Mouse (Mus musculus) left cerebral cortex, postnatal 14 days (tissue): ENCODE measurements around the gene Ccdc33. TPM values are rescaled to one million over a fixed set of nuclear protein-coding genes. Genes with fewer than 3 reads are reported as not detected.

Experiments used
- DNase-seq, 2 experiments: peaks; one replicate each; pipeline ENCODE4 v3.0.0; 2021 to 2022; ENCODE audit warnings: low spot score in 2 of 2, mixed read lengths in 1 of 2
- intact Hi-C: fragments of 180-260 bp; cut with DNase I; formaldehyde crosslinking; loops from one replicate; pipeline ENCODE4 v1.15.1; 2025
- total RNA-seq, 2 experiments: library from RNA; stranded (reverse); gene quantifications; 2 replicates each; pipeline ENCODE4 v1.2.3; 2021

Ccdc33 gene
- total RNA-seq, 2 experiments from 2014 or later: 0.42 to 1.3 TPM

- peak; percentile 34 to 81 for DNase-seq
- intact Hi-C loops: no loop called here
Observed at GRCm38 (mm10) chr9:58102013-58102412, 16.6 kb downstream of the Ccdc33 start.

- intact Hi-C loops: loop anchor here (5.0 kb wide), 1 partner anchor 48 kb away; no protein-coding TSS in a partner anchor
- no peak for DNase-seq
Observed at GRCm38 (mm10) chr9:58099836-58100565, 18.6 kb downstream of the Ccdc33 start.

- peak; percentile 29 to 75 for DNase-seq
- intact Hi-C loops: loop anchor here (5.0 kb wide), 1 partner anchor 44 kb away; no protein-coding TSS in a partner anchor
Observed at GRCm38 (mm10) chr9:58096629-58097301, 21.9 kb downstream of the Ccdc33 start.

GRCm38 (mm10) chr9:58095977-58096376 is 22.6 kb downstream of the Ccdc33 start:
- intact Hi-C loops: loop anchor here (5.0 kb wide), 1 partner anchor 44 kb away; no protein-coding TSS in a partner anchor
- no peak for DNase-seq

GRCm38 (mm10) chr9:58093776-58094175 is 24.8 kb downstream of the Ccdc33 start:
- no peak for DNase-seq
- intact Hi-C loops: no loop called here

- no peak for DNase-seq
- intact Hi-C loops: no loop called here
Observed at GRCm38 (mm10) chr9:58092581-58093269, 25.9 kb downstream of the Ccdc33 start.

- intact Hi-C loops: no loop called here
- DNase-seq: no peak
Observed at GRCm38 (mm10) chr9:58091623-58092425, 26.8 kb downstream of the Ccdc33 start.

- intact Hi-C loops: no loop called here
- DNase-seq: peak in 1 of 2 experiments; percentile 55
Observed at GRCm38 (mm10) chr9:58087277-58087998, 31.2 kb downstream of the Ccdc33 start.

- no peak for DNase-seq
- intact Hi-C loops: no loop called here
Observed at GRCm38 (mm10) chr9:58086861-58087260, 31.8 kb downstream of the Ccdc33 start.

GRCm38 (mm10) chr9:58086203-58086602 is 32.4 kb downstream of the Ccdc33 start:
- DNase-seq: no peak
- intact Hi-C loops: no loop called here

- DNase-seq: peak; percentile 30 to 66
- intact Hi-C loops: no loop called here
Observed at GRCm38 (mm10) chr9:58085074-58085473, 33.5 kb downstream of the Ccdc33 start.

GRCm38 (mm10) chr9:58084586-58084985 is 34.0 kb downstream of the Ccdc33 start:
- DNase-seq: no peak
- intact Hi-C loops: no loop called here

GRCm38 (mm10) chr9:58074561-58074960 is 44.1 kb downstream of the Ccdc33 start:
- intact Hi-C loops: no loop called here
- no peak for DNase-seq

- DNase-seq: peak in 1 of 2 experiments; percentile 27
- intact Hi-C loops: loop anchor here (2.0 kb wide), 1 partner anchor 107 kb away; no protein-coding TSS in a partner anchor
Observed at GRCm38 (mm10) chr9:58067546-58067945, 51.1 kb downstream of the Ccdc33 start.

- peak; percentile 86 to 96 for DNase-seq
- intact Hi-C loops: loop anchor here (2.0 kb wide), 1 partner anchor 108 kb away; no protein-coding TSS in a partner anchor
Observed at GRCm38 (mm10) chr9:58066731-58067095, 51.9 kb downstream of the Ccdc33 start.

- intact Hi-C loops: loop anchor here (2.0 kb wide), 1 partner anchor 109 kb away; no protein-coding TSS in a partner anchor
- DNase-seq: no peak
Observed at GRCm38 (mm10) chr9:58065977-58066730, 52.5 kb downstream of the Ccdc33 start.

- no peak for DNase-seq
- intact Hi-C loops: no loop called here
Observed at GRCm38 (mm10) chr9:58065532-58065931, 53.1 kb downstream of the Ccdc33 start.

GRCm38 (mm10) chr9:58063531-58063930 is 55.1 kb downstream of the Ccdc33 start, which contains the start of gene Stra6:
TSS of gene Stra6 (plus strand) at chr9:58063788.
- DNase-seq: no peak

More at GRCm38 (mm10) chr9:58063531-58063930, 55.1 kb downstream of the Ccdc33 start, which contains the start of gene Stra6:
- intact Hi-C loops: no loop called here
